Mouse (Mus musculus) testis, adult 2 months (tissue): ENCODE measurements around the gene Gpr137.

Source experiments
- CTCF ChIP-seq: fragments of 200-500 bp; IDR thresholded peaks from 2 replicates; pipeline ENCODE4 v1.5.1; 2012; ENCODE audit warnings: low read depth, mild to moderate bottlenecking, inconsistent platforms, low read length, moderate library complexity; ENCODE audit not compliant: control insufficient read depth, insufficient read depth, insufficient replicate concordance
- POLR2A ChIP-seq: fragments of 200-500 bp; IDR thresholded peaks from 2 replicates; pipeline ENCODE4 v1.6.1; 2012; ENCODE audit warnings: low read depth, mild to moderate bottlenecking, inconsistent platforms, low read length, moderate library complexity; ENCODE audit not compliant: control insufficient read depth

DNA sequence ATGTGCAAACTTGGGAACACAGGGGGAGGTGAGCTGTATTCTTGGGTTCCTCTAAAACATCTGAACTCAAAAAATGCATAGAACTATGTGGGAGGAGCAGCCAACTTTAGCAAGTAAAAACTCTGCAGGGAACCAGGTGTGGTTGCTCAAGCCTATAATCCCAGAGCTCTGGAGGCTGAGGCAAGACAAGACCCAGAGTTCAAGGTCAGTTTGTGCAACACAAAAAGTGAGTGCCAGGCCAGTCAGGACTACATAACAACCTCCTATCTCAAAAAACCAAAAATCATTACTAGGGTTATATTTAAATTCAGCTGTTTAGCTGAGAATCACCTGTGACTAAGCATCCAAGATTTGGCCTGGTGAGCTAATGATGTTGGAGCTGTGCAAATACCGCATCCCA, 10.3 kb downstream of the Gpr137 start:
- no peak for TF ChIP-seq CTCF
- TF ChIP-seq POLR2A: no peak
